12 mouse cellular contexts compared by ENCODE assay signal in genomic region chr12:4028516-4028915, GRCm38 (mm10). TPM values are rescaled to one million over a fixed set of nuclear protein-coding genes. Genes with fewer than 3 reads are reported as not detected.
DNase-seq lines count a peak whose midpoint lies in the region; ATAC-seq and TF ChIP-seq lines count a peak whose summit lies in the region.
"Had no signal": no experiment of that assay in that cellular context is flagged by ENCODE, and none has a peak within 500 bp of the region (broad histone marks: within the 10 kb centered on the region; RNA-seq: fewer than 3 reads in every experiment).

No protein-coding gene starts in this region.

- no peak overlapping the region for H3K9ac ChIP-seq in heart, postnatal 0 days (replicated peaks; ENCODE audit: low read depth, low read length)
- H3K9ac ChIP-seq in forebrain, embryonic 15.5 days (replicated peaks), result no peak overlapping the region
- H3K9ac ChIP-seq: embryonic facial prominence, embryonic 13.5 days; midbrain, embryonic 12.5 days had no signal

- ATAC-seq in heart, postnatal 0 days (ENCODE audit: insufficient read depth, low read depth), result peak; percentile 53; the same call in 1 of the 2 replicates
- no peak for ATAC-seq in forebrain, embryonic 15.5 days (replicated peaks)

- intact Hi-C loops in gastrocnemius, adult 2 months (cut with DNase I), result no loop called here

- no peaks in the 10 kb centered on the region for H3K36me3 ChIP-seq in heart, postnatal 0 days (replicated peaks; ENCODE audit: control insufficient read depth, insufficient read depth, low read length)
- no peaks in the 10 kb centered on the region for H3K36me3 ChIP-seq in forebrain, embryonic 15.5 days
- H3K36me3 ChIP-seq: embryonic facial prominence, embryonic 13.5 days; midbrain, embryonic 12.5 days had no signal

- H3K27ac ChIP-seq in gastrocnemius, adult 2 months, result peak overlapping the region; percentile 41
- peak overlapping the region; percentile 35; the same call in 1 of the 2 replicates for H3K27ac ChIP-seq in heart, postnatal 0 days (ENCODE audit: low read depth)
- H3K27ac ChIP-seq in forebrain, embryonic 15.5 days (replicated peaks), result no peak overlapping the region
- H3K27ac ChIP-seq: embryonic facial prominence, embryonic 13.5 days; midbrain, embryonic 12.5 days had no signal

- peaks cover 19% of the 10 kb centered on the region for H3K4me1 ChIP-seq in heart, postnatal 0 days (ENCODE audit: control insufficient read depth, insufficient read depth)
- no peaks in the 10 kb centered on the region for H3K4me1 ChIP-seq in forebrain, embryonic 15.5 days
- H3K4me1 ChIP-seq: midbrain, embryonic 12.5 days had no signal

- no peak overlapping the region for H3K4me3 ChIP-seq in gastrocnemius, adult 2 months
- no peak overlapping the region for H3K4me3 ChIP-seq in heart, postnatal 0 days (ENCODE audit: low read depth, low read length)
- H3K4me3 ChIP-seq in forebrain, embryonic 15.5 days, result no peak overlapping the region
- H3K4me3 ChIP-seq: embryonic facial prominence, embryonic 13.5 days; midbrain, embryonic 12.5 days had no signal

- H3K4me2 ChIP-seq in heart, postnatal 0 days (ENCODE audit: low read depth, low read length), result no peak overlapping the region
- no peak overlapping the region for H3K4me2 ChIP-seq in forebrain, embryonic 15.5 days (replicated peaks)
- H3K4me2 ChIP-seq: embryonic facial prominence, embryonic 13.5 days; midbrain, embryonic 12.5 days had no signal

- no peak for TF ChIP-seq CTCF in gastrocnemius, adult 2 months (IDR thresholded peaks at IDR 0.05)
- no peak for TF ChIP-seq CTCF in heart, postnatal 0 days (IDR thresholded peaks at IDR 0.05; ENCODE audit: low read depth)

- 49% methylated on average over 11 of the region's 11 CpGs for WGBS in heart, postnatal 0 days
- 90% methylated on average over 11 of the region's 11 CpGs for WGBS in forebrain, embryonic 15.5 days

- no peaks in the 10 kb centered on the region for H3K9me3 ChIP-seq in heart, postnatal 0 days (replicated peaks; ENCODE audit: control insufficient read depth, low read length)
- no peaks in the 10 kb centered on the region for H3K9me3 ChIP-seq in forebrain, embryonic 15.5 days
- H3K9me3 ChIP-seq: embryonic facial prominence, embryonic 13.5 days; midbrain, embryonic 12.5 days had no signal

- H3K27me3 ChIP-seq in heart, postnatal 0 days (ENCODE audit: control insufficient read depth, insufficient read depth, low read length), result no peaks in the 10 kb centered on the region
- H3K27me3 ChIP-seq in forebrain, embryonic 15.5 days, result no peaks in the 10 kb centered on the region
- H3K27me3 ChIP-seq: CH12.LX; embryonic facial prominence, embryonic 13.5 days; midbrain, embryonic 12.5 days had no signal

- TF ChIP-seq EP300 in heart, postnatal 0 days (IDR thresholded peaks at IDR 0.05; ENCODE audit: low read depth), result 0 out of 2 replicates have a peak, but pooled peaks have one; percentile 26

- DNase-seq in gastrocnemius, adult 2 months, result peak; percentile 44
- no peak for DNase-seq in gastrocnemius, postnatal 10 days
- DNase-seq in adrenal gland, postnatal 14 days, result peak; percentile 43
- no peak for DNase-seq in heart, postnatal 0 days (ENCODE audit: low spot score)
- DNase-seq in lung, postnatal 10 days, result peak; percentile 84
- no peak for DNase-seq in urinary bladder, postnatal 36 days (ENCODE audit: low spot score in 2 of 2)
- DNase-seq in Muller cell, postnatal 12 days (ENCODE audit: inconsistent ontology term), result no peak
- DNase-seq: retina, postnatal 1 day had no signal

RNA-seq across cellular contexts. Expression of gene Efr3b, which starts 10.2 kb away (rescaled TPM):
- total RNA-seq in gastrocnemius, adult 2 months (2021), result 1 to 10 TPM; 5.5 to 8.3 TPM
- 1 to 10 TPM; 5.8 to 7.2 TPM for total RNA-seq in gastrocnemius, postnatal 10 days (2021)
- total RNA-seq in adrenal gland, postnatal 14 days (2021), result 5.4 and 7.0 TPM in 2 replicates
- total RNA-seq in heart, postnatal 0 days (2014; rRNA removed; ENCODE audit: low replicate concordance), result 6.8 TPM in 2 replicates
- polyA plus RNA-seq in heart, postnatal 0 days (2015; fragmentation: Nextera tagmentation; extraction: Ambion mirVana), result 1.6 TPM in 2 replicates
- 29.9 and 31.4 TPM in 2 replicates for polyA plus RNA-seq in forebrain, embryonic 15.5 days (2015; fragmentation: Nextera tagmentation; extraction: Ambion mirVana)

RNA-seq across cellular contexts. Expression of gene Dnajc27, which starts 53.9 kb away (rescaled TPM):
- 10 to 100 TPM; 30.9 to 38.3 TPM for total RNA-seq in gastrocnemius, adult 2 months (2021)
- total RNA-seq in gastrocnemius, postnatal 10 days (2021), result 10 to 100 TPM; 10.3 to 11.5 TPM
- 4.9 and 6.0 TPM in 2 replicates for total RNA-seq in adrenal gland, postnatal 14 days (2021)
- total RNA-seq in heart, postnatal 0 days (2014; rRNA removed; ENCODE audit: low replicate concordance), result 12.6 and 15.9 TPM in 2 replicates
- 3.4 and 3.6 TPM in 2 replicates for polyA plus RNA-seq in heart, postnatal 0 days (2015; fragmentation: Nextera tagmentation; extraction: Ambion mirVana)
- 13.1 and 13.3 TPM in 2 replicates for polyA plus RNA-seq in forebrain, embryonic 15.5 days (2015; fragmentation: Nextera tagmentation; extraction: Ambion mirVana)

Comparison
In these comparisons a context has a peak if more than half of its experiments do, and no peak if none do; other contexts are left out.
1. DNase-seq: peak in gastrocnemius, adult 2 months (single experiment), adrenal gland, postnatal 14 days (single experiment) and lung, postnatal 10 days (single experiment); none in gastrocnemius, postnatal 10 days (single experiment), heart, postnatal 0 days (single experiment), urinary bladder, postnatal 36 days (0 of 2) and Muller cell, postnatal 12 days (single experiment).